Mouse (Mus musculus) cerebellum, postnatal 14 days (tissue): Measurements from ENCODE around the gene Sdk2.

Source experiments
- DNase-seq, 2 experiments: peaks; one replicate each; pipeline ENCODE4 v3.0.0; 2021; ENCODE audit warnings: mixed read lengths in 2 of 2

Sdk2 gene

DNA sequence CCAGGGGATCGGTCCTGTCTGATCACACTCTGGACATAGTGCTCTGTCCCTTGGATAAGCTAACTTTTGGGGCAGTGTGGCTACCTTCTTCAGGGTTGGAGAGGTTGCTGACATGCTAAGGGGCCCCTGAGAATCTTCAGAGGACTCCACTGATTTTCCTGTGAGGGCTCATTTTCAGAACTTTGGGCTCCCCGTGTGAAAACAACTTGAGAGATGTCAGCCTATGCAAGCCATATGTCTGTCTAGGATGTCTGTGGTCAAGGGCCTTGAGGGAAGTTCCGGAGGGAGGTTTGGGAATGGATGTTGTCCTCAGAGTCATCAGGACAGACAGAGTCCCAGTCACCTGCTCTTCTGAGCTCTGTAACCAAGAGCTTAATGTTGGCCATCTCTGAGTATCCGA is 280.5 kb downstream of the Sdk2 start:
- DNase-seq = no peak

DNA sequence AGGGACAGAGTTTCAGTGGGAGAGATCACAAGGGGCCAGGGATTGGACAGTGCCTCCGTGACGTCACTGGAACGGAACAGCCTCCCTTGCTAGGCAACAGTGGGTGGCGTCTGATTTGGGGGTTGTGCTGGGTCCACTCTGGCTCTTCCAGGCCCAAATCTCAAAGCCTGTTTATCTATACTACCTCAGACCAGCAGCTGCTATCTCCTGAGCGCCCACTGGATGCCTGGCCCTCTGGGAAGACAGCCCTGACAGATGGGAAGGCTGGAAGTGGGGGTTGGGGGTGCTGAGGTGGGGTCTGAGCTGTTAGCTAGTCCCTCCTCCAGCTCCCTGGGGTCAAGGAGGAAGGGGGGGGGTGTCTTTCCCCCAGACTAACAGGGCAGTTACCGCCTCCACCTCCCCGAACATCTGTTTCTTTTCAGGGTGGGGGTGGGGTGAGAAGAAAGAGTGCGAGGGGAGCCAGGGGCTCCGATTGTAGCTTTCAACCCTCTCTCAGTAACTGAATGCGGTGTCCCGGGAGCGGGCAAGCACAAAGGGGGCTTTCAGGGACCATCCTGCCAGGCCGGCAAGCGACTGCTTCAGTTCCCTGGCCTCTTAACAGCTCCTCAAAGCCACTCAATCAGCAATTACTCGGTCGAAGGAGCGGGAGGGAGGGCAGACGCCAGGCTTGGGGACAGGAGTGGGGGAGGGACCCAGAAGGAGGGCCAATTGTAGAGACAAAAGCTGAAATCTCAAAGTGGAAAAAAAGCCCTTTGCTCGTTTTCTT is 281.3 kb downstream of the Sdk2 start:
- DNase-seq = peak in 1 of 2 experiments; percentile 47

DNA sequence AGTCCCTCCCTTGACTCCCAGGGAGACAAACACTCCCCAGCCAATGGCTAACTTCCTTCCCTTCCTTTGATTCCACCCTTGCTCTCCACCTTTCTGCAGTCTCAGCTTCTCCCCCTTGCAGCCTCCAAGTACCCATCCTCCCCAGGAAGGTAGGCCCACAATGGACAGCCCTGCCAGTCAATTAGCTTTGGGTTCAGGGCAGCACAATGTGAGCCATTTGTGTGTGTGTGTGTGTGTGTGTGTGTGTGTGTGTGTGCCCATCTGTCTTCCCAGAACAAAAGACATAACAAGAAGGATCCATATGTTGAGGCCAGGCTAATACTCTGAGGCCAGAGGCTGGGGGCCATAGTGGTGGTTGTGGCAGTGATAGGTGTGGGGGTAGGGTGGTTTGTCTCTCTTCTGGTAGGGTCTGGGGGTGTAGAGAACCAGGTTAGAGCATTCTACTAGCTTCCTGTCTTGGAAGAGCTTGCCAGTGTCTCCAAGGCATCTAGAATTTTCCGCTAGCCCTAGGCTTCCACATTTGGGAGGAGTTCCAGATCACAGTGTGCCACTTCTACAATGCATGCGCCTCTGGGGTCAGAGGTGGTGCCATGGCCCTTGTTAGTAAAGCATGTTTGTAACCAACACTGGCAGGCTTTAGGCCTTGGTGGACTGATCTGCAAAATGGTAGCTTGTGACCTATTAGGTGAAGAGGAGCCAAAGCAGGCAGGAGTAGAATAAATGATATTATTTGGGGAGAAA is 282.0 kb downstream of the Sdk2 start:
- DNase-seq = no peak

DNA sequence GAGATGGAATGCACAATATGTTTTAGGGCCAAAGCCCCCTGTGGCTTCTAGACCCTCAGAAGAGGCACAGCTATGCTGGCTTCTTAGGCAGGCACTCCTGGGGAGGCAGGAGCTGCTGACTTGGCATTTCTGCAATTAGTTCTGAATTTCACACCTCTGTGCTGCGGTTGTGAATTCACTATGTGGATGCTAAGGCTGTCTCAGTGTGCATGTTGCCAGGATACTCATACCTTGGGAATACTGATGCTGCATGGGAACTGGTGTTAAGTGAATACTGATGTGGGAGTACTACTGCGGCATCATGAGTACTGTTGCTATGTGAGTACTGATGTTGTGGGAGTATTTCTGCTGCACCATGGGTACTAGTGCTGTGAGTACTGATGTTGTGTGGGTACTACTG is 284.4 kb downstream of the Sdk2 start:
- DNase-seq = no peak

DNA sequence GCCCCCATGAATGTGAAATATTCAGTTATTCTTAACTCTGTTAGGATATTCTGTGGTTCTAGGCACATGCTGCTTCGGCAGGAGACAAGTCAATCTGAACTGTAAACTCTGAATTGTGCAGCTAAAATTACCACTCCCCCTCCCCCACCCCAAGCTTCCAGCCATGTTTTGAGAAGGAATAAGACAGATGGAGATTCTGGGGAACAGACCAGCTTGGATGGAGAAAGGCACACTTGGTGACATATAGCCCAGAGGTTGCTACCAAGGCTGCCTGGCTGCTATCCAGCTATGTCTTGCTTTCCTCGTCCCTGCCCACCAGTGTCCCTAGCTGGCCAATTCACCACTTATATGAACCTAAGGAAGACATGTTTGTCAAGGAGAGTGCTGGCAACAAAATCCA is 284.8 kb downstream of the Sdk2 start:
- DNase-seq = no peak

DNA sequence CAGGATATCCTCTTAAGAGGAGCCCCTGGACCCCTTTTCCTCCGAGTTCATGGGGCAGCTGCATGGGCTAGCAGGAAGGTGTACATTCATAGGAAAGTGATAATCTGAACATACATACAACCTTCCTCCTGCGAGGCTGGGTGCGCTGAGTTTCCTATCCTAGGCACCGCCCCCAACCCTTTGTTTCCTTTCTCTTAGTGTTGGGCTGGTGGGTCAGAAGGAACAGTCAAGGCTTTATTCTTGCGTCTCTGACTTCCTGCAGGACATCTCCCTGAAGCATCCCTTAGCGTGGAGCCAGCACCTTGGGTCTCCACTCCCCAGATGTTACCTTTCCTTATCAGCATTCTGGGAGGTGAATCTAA is 287.2 kb downstream of the Sdk2 start:
- no peak for DNase-seq

DNA sequence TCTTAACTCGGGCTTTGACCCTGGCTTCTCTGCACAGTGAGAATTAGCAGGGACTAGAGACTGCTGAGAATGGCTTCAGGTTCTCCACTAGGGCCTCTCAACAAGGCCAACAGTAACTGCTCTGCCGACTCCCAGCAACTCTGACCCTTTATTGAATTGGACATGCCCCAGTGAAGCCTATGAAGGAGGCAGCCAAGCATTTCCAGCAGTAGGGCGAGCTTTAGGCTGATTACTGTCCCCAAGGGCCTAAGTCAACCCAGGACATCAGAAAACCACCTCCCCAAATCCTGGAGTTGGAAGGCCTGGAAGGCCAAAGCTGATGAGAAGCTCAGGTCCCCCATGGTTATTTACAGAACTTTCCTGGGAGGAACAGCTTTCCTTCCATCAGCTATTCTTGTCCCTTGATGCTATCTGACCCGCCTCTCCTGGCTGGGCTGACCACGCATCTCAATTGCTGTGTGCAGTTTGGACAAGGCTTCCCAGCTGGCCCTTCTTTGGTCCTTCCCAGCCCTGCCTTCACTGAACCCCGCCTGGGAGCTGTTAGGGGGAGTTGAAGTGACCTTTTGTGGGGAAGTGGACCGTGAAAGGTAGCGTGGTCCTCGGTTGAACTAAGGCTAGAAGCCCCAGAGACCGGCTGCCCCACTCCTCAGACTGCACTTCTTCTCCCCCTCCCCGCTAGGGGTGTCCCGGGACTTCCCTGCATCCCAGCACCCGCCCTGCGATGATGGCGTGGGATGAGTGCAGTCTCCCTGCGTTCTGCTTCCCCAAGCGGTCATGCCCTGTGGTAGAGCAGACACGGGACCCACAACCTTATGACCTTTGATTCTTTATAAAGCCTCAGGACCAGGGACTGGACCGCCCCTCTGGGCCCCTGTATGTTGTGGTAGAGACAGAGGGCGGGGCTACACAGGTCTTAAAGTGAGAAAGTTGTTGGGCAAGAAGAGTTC is 287.8 kb downstream of the Sdk2 start:
- DNase-seq = no peak

DNA sequence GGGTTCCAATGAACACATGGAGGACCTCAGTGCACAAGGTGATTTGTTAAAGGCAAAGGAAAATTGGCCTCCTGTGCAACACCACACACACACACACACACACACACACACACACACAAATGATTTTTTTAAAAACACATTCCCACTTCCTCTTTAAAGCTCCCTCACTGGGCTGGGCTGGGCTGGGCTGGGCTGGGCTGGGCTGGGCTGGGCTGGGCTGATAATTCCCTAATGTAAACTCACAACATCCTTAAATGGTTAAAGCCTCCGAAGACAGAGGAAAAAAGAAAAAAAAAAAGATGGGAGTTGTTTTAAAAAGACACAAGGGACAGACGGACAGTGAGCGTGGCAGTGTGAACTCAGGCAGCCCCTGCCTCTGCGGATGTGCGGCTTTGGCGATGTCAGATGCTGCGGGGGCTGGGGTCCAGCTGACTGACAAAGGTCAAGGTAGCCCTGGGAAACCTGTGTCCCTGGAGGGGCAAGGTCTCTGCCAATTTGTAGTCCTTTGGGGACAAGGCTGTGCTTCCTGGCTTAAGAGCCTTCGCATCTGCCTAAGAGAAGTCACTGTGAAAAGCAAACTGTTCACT is 288.9 kb downstream of the Sdk2 start:
- no peak for DNase-seq

DNA sequence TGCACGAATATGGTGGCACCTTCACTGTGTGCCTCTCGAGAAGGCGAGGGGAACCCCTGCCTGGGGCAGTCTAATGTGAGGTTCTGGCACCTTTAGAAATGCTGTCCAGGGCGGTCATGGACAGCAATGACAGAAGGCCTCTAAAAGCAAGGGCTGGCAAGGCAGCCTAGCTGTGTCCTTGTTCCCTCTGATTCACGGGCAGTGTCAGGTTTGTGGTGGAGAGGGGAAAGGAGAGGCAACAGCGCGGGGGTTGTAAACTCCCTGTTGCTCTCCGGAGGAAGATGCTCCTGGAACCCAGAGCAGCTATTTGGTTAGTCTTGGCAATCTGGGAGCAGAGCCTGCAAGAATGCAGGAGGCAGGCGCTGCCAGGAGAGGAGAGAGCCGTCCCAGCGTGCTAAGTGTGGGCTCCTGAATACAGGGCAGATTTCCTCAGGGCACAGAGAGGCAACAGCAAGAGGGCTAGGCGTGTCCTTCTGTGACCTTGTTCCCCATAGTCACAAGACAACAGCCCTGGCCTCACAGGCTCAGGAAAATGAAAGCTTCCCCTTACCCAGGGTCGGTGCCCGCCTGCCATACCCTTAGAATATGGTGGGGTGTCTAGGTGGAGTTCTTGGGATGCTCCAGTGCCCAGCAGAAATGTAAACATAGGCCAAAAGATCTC is 289.9 kb downstream of the Sdk2 start:
- DNase-seq = no peak

DNA sequence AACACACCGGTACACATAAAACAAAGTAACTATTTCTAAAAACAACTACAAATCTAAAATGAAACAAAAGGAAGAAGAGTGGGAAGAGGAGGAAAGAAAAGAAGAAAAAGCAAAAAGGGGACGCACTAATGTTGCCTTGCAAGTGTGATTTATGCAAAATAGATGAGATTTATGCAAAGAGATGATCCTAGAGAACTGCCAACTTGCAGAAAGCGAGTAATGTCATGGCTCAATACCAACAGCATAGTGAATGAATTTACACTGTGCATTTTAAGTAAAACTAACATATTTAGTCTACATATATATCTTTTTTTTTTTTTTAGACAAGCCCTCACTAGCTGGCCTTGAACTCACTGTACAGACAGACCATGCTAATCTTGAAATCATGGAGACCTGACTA is 292.1 kb downstream of the Sdk2 start:
- DNase-seq = no peak

DNA sequence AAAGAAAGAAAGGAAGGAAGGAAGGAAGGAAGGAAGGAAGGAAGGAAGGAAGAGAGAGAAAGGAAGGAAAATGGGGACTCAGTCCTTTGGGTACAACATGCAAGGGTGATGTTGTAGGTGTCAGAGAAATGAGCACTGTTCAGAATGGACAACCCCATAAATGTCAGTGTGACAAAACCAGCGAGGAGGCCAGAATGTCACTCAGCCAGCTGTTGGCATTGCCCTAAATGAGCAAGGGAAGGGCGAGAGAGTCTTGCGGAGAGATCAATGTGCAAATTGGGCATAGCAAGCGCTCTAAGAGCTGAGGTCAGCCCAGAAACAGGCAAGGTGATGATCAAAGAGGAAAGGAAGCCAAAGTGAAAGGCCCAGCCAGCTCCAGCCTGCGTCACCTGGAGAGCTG is 293.7 kb downstream of the Sdk2 start:
- DNase-seq = no peak

DNA sequence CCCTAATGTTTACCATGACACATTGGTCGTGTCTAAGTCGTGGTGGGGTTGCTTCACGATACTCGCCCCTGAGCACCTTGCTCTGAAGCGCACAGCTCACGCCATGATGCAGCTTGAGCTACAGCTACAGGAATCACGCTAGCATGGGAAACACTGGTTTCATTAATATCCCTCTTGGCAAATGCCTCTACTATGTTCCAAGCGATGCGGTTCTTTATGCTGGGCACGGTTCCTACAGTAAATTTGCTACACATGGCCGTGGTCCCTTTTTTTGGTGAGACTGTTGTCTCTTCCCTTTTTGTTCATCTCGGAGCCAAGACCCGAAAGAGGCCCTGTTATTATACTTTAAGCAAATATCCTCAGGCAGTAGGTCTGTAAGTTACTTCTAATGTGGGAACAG is 295.7 kb downstream of the Sdk2 start:
- no peak for DNase-seq

DNA sequence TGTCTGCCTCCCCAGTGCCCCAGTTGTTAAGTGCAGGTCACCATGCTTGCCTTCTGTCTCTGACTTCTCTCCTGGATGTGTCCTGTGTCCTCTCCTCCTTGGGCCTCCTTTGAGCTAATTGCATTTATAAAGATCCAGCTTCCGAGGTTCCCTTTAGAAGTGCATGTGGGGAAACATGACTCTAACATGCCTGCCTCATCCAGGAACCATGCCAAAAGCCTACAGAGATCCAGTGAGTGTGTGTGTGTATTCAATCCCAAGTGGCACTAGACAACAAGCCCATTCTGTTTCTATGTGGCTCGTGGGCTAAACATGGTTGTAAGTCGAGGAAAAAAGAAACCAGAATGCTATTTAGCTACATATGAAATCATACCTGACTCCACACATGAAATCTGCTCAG is 298.5 kb downstream of the Sdk2 start:
- no peak for DNase-seq

DNA sequence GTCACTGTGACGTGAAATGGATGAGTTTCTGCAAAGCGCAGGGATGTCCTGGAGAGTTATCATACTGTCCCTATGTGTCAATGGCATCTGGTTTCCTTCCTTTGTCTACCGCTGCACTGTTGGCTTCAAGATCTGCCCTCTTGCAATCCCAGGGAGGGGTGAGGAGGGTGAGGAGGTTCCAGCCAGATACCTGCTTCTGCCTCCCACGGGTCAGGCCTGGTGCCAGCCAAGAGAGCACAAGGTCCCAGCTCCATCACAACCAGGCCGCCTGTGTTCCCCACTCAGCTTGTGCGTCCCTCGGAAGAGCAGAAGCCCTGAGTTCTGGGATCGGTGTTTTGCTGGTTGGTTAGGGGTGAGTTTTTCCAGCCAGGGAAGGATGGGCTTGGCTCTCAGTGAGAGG is 299.6 kb downstream of the Sdk2 start:
- no peak for DNase-seq

DNA sequence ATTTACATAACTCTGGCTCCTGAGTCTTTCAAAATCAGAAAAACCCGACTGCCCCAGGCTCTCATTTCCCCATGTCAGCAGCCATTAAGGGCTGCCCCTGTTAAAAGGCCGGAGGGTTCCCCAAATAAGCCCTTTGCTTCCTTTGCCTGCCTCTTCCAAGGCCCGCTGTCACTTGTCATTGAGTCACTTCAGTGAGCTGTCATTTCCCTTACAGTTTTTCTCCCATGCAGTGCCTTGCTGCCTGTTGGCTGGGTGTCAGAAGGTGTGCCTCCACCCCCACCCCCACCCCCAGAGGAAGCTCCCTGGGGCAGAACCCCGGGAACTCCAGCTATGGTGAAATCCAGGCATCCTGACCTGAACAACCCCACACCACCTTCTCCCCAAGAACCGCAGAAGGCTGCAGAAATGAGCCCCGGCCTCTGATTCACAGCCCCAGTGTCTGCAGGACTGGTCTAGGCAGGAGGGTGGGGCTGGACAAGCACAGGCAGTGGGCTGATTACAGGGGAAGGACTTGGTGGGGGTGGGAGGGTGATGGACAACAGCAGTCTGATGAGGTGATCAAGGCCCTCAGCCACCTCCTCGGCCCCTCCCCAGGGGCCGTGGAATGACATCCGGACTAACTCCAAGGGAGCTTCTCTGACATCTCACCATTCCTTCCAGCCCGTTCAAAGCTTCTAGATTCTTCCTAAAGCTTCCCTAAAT is 300.4 kb downstream of the Sdk2 start:
- DNase-seq = no peak

DNA sequence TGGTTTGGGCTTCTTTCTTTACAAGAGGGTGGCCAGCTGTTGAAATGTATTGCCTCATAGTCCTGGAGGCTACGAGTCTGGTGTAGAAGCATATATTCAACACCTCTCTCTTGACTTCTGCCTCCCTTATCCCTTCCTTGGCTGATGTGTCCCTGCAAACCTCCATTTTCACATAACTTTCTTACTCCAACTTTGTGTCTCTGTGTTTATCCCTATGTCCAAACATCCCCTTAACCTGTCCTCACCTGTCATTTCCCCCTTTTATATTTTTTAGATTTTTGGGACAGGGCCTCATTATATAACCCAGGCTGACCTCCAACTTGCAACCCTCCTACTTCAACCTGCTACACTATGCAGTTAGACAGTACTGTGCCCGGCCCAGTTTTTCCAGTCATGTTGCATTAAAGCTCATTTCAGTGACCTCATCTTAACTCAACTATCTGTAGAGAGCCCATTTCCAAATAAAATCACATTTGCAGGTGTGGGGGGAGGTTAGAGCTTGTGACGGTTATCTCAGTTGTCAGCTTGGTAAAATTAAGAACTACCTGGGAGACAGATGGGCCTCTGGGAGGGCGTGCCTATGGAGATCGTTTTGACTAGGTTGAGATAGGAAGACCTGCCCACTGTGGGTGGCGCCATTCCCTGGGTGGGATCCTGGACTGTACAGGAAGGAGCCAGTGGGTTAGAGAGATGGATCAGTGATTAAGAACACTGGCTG is 302.6 kb downstream of the Sdk2 start:
- no peak for DNase-seq

DNA sequence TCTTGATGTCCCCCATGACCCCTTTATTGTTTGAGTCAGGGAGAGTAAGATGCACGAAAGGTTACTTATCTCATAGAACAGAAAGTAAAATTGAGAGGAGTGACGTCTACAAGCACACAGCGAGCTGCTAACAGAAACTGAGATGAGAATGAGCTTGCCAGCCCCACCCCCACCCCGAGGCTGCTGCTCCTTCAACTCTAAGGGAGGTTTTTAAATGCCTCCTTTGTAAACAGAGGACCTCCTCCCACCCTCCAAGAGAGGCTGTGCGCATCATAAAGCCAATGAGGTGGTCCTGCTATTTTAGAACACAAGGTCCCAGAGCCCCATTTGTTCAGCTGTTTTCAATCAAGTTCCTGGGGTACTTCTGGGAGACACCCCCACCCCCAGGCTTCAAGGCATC is 303.4 kb downstream of the Sdk2 start:
- DNase-seq = no peak

DNA sequence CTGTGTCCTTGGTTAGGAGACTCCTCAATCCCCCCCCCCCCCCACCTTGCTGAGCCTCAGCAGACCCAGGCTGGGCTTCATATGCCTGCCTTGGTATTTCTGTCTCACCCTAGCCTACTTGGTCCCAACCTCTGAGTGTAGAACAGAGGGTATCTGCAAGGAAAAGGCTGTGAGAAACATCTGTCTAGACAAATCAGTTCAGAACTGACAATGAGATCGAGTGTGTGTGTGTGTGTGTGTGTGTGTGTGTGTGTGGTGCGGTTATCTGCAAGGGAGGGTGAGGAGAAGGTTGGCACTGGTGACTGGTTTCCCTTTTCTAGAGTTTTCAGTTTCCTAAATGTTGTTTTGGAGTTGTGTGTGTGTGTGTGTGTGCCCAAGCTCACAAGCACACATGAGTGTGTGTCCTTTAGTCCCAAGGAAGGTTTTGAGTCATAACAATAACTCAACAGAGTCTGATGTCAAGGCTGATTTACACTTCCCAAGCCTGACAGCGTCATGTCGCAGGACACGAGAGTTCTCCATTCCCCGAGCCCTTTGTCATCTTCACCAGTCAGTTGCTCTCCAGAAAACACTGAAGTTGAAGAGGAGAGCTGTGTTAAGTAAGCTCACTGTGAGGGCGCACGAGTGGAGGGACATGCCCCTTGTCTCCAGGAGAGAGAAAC is 304.6 kb downstream of the Sdk2 start:
- no peak for DNase-seq

DNA sequence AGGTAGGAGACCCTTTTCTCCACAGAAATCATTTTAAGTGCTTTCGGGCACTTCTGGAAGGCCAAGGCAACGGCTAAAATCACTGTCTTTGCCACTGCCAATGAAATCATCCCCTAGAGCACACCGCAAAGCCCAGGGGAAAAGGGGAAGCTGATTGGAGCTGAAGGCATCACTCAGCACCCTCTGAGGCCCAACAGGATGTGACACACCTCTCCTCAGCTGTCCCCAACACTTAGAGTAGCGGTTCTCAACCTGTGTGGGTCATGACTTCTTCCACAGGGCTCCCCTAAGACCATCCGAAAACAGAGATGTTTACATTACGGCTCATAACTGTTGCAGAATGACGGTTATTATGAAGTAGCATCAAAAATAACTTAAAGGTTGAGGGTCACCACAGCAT is 305.2 kb downstream of the Sdk2 start:
- no peak for DNase-seq

DNA sequence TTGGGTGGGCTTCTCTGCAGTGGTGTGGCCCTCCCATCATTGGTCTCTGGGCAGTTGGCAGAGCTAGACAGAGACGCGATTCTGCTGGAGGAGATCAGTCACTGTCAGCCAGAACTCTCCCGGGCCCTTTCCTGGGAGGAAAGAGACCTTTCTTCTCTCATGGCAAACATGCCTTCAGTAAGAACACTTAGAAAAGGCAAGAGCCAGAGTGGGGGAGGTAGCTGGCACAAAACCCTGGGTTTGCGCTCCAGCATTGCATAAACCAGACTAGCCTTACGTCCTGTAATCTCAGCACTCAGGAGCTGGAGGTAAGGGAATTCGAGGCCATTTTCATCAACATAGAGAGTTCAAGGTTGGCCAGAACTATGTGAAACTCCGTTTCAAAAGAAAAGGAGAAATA is 306.4 kb downstream of the Sdk2 start:
- DNase-seq = no peak

DNA sequence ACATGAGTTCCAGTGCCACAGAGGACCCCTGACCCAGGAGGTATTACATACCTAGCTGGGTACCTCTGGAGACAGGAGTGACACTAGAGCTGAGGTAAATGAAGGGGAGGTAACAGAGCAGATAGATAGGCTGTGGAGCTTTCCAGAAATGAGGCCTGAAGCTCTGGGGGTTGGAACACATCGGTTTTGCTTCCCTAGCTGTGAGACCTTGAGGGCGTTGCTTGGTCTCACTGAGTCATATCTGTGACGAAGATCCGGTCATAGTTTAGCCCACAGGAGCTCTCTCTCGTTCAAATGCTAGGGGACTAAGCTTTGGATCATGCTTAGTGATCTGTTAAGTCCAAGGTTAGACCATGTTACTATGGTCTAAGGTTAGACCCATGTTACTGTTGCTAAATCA is 308.0 kb downstream of the Sdk2 start:
- DNase-seq = no peak
